Mouse (Mus musculus): ENCODE measurements around the gene Alcam.

Gene Alcam

DNA sequence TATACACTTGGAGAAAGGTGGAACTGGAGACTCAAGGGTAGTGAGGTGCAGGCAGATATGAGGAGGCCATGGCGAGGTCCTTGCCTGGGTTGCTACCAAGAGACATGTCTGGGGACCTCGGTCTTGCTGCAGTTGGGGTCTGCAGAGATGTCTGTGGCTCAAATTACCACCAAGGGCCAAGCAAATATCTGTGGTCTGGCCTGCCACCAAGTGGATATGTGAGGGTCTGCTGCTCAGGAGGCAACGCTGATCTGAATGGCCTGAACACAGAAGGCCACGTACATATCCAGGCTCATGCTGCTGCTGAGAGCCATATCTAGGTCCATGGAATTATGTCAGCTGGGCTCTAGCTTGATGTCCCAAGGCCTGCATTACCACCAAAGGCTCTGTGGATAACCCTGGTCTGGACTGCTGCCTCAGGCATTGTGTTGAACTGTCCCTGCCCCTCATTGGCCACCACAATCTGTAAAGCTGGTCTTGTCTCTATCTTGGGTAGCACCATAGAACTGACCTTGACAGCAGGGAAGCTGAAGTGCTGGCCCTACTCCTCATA lies 210.4 kb downstream of the Alcam start:
- DNase-seq: no peak

DNA sequence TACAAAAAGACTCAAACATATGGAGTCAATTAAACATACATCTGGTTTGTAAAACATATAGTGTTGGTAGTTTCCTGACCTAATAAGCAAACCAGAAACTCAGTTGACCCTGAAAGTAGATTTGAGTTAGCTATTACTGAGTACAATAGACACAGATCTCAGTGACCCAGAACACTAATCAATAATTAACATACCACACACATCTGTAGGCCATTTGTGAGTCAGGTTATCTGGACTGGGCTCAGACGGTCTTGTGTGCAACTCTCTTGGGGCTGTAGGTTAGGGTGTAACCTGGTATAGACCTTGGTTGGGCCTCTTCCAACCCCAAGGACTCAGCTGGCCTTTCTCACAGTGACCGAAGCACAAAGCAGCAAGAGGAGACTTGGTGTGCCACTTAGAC lies 211.7 kb downstream of the Alcam start:
- DNase-seq: peak; percentile 24

DNA sequence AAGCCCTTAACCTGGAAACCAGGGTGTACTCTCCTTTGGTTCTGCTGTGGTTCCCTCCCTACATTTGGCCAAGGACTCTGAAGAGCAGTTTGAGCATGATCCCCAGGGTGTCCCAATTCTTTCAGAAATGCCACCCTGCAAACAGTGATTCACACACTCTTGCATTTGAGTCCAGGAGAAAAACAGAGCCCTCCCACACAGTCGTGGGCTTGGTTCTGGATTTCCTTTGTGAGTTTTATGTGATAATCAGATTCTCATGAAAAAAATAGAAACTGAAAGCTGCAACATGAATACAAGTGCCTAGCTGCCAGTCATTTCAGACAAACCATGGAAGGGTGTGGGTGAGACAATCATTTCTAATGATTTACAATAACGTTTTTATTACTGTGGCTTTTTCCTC lies 223.9 kb downstream of the Alcam start:
- DNase-seq: no peak

DNA sequence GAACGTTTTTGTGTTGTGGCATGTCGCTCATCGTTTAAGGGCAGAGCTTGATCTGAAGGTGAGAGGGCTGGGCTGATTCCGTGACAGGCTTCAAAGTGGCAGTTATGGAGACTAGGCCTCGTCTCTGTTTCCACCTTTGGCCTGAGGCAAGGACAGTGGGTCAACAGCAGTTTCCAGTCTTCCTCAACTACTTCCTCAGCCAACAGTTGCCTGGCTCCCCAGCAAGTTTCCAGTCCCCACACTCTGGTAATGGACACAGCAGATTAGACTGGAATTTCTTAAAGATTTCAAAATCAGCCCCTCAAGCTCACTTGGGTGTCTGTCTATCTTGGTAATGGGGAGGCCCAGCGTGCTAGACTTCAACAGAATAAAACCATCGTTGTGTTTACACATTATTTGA lies 224.4 kb downstream of the Alcam start:
- DNase-seq: no peak

DNA sequence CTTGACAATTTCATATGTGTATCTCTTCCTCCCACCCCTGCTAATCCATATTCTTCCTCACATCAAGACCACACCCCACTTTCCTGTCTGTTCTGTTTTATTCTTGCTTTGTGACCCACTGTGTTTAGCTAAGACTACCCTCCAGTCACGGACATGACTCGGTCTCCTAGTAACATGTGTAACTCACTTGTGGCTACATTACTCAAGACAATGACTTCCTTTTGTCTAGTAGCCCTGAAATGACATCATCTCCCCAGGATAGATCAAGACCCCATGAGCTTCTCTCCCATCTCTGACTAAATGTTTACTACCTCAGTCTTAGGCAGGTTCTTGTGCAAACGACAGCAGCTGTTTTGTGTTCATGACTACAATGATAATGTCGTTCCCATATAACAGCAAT lies 231.0 kb downstream of the Alcam start:
- no peak for DNase-seq

DNA sequence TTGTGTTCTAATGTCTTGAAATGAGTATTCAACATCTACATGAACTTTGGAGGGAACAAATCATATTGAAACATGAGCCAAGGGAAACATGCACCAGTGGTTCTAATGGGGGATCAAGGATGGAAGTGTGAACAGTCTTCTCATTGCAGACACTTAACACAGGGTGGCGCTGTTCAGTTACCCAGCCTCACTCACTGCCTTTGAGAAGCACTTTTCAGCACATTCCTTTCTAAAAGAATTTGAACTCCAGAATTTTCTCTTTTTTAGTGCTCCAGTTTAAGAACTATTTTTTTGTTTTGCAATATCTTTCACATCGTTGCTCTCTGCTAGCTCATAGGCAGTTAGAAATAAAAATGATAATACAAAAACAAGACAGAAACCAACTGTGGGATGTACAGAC lies 234.8 kb downstream of the Alcam start:
- DNase-seq: peak; percentile 20

DNA sequence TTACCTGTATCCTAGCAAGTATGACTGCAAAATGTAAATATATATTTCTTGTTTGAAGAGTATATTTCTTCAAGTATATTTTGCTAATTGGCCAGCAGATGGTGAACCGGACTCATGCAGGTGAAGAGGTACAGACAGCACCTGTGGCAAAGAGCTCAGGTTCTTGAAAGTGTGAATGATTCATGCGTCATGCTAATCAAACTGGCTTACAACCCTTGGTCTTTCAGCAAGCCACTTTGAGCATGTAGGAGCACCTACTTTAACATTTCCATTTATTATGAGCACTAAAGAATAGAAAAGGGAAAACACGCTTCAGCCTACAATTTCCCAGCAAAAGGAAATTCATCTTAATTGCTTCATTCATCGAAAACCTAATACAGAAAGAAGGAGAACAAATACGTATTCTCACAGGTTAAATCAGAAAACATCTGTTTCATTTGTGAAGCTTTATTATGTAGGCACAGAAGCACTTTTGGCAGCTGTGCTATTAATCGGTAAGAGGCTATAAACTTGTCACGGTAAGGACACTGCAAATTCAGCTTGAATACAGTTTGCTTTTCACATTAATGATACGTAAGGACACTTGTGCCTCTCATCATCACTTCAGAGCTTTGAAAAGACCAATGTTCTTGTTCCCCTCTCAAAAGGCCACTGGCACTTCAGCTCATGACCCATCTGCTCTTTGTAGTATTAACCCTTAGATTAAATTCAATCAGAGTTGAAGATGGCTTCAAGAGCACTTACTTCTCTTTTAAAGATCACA lies 242.8 kb downstream of the Alcam start:
- DNase-seq: no peak

DNA sequence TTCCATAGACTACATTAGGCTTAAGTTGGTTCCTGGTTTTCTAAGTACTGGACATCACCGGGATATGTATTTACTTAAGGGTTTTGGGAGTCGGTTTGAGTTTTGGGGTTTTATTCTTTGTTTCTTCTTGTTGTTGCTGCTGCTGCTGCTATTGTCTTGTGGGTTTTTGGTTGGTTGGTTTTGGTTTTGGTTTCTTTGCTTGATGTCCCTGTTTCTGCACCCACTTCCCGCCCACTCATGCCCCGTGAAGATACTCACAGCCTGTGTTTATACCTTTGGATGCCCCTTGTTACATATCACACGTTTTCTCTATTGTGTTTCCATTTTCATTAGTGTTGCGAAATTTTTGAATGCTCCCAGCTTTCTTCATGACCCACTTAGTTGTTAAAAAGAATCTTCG lies 253.8 kb downstream of the Alcam start:
- no peak for DNase-seq
